Mouse (Mus musculus): ENCODE data around the gene H2afz.

DNA sequence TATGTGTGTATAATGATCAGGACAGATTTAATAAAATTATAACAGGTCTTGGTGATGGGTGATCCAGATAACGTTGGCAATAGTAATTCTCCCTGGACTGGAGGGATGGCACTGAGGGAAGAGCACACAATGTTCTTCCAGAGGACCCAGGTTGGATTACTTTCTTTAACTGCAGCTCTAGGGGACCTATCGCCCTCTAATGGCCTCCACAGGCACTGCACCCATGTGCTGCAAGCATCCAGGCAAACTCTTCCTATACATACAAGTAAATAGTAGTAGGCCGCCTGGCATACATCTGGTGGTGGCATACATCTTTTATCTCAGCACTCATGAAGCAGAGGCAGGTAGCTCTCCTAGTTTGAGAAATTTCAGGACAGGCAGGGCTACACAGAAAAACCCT is 30.9 kb downstream of the H2afz start:
- no peak for TF ChIP-seq EP300 (IDR thresholded peaks at IDR 0.05; ENCODE audit: low read depth)
- peak; percentile 72 for TF ChIP-seq CTCF (IDR thresholded peaks at IDR 0.05; ENCODE audit: low read depth)
